Mouse (Mus musculus): Measurements from ENCODE around the gene Cep57l1.
A peak's percentile ranks its signal among the peaks of the same experiment; 100 is the strongest.
"Not testable (repeated sequence)": the region's sequence is repeated elsewhere in the genome, so short reads cannot be mapped to it uniquely, and the experiment has no call there.

The Cep57l1 gene

GRCm38 (mm10) chr10:41809771-41810563 is at the start of gene Cep57l1, which contains the start of gene Sesn1:
Gene Cep57l1, minus strand, starts transcription at chr10:41809871.
Gene Sesn1, plus strand, starts transcription at chr10:41809935.
- DNase-seq = peak; percentile 94

GRCm38 (mm10) chr10:41848721-41849120 is 39.0 kb upstream of the Cep57l1 start:
- DNase-seq = no peak

DNA sequence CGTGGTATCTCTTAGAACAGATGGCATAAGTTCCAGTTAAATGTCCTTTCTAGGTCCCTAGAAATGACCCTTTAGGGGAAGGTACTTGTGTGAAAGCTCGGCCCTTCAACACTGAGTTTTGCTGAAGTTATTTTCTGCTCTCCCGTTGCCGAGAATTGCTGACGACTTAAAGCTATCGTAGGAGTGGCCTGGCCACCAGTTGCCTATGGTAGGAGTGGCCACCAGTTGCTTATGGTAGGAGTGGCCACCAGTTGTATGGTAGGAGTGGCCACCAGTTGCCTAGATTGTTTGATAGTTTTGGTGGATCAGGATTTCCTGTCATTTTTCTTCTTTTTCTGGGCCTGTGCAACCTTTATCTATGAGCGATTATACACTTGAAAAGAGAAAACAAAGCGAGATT is 38.1 kb upstream of the Cep57l1 start:
- no peak for DNase-seq

DNA sequence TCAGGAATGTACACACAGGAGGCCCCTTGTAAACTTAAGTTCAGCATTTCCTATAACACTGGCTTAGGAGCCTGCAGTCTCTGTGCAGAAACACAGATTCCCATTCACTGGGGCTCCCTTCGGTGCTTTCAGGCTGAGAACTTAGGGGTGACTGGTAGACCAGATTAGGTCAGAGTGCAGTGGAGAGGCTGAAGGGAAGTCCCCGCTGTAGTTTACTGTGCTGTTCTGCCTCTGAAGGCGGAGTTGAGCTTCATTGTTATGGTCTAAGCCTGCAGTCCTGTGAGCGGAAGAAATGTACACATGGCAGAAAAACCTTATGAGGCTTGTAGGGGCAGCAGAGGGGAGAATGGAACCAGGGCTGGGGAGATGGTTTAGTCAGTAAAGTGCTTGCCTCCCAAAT is 29.2 kb upstream of the Cep57l1 start:
- DNase-seq = no peak

DNA sequence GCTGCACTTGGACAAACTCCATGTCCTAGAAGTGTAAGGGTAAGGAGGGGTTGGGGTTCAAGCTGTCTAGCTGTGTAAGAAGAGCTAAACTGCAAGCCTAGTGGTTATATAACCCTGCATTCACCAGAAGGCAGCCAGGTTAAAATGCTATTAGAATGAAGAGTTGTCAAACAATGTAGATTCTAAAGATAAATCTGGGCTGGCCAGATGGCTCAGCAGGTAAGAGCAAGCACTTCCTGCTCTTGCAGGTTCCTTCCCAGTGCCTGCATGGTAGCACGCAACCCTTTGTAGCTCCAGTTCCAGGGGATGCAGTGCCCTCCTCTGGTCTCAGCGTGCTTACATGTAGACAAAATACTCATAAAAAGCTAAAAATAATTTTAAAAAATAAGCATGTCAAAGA is 24.5 kb upstream of the Cep57l1 start:
- DNase-seq = no peak

DNA sequence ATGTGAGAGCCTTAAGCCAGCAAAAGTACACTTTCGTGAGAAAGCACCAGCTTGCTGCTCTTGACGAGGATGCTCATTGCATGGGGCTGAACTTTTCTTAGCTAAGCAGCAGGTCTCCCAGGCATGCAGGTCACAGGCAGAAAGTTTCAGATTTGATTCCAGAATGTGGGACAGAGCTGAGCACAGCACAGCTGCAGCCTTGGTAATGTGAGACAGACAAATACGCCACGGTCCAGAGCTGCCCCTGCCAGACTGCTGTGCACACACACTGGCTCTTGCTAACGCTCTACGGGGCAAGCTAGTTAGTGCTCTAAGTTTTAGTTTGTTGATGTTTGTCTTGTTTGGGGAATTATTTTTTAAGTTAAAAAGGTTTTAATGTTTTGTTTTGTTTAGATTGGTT is 22.5 kb upstream of the Cep57l1 start:
- DNase-seq = no peak

DNA sequence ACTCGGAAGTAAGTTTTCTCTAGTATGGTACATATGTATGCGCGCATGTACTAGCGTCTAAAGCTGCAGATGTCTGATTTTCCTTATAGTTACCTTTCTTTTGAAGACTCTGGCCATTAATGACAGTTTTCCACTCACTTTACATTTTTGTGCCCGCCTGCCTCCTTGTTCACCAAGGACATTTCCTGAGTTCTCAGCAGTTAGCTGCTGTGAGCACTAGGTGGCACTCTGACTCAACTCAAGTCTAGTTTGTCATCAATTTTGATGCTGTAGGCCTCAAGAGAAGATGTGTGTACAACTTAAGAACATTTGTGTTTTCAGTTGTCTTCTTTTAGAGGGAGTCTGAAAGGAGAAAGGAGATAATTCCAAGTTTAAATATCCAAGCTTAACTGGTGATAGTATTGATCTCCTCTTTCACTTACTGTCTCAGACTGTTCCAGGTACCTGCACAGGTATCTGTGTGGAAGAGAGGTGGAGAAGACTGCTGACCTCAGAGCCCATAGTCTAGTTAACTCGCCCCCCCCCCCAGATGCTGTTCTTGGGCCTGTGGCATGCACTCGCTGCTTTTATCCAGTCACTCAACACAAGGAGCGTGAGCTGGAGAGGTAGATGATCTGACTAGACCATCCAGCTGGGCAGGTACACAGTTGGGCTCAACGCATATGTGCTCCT is 21.3 kb upstream of the Cep57l1 start:
- DNase-seq = peak; percentile 70

DNA sequence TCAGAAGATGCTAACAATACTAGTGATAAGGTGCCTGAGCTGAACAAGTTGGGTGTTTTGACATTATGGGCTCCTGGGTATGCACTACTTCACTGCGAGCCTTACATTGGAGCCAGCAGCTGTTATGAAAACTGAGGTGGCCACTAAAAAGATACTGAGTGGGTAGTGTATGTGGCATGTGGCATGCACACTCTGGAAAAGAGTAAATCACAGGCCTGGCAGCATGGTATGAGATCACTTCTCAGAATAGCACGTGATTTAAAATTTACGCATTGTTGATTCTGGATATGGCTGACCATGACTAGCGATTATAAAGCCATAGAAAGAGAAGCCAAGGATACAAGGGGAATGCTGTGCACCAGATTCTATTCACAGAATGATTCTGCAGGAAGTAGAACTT is 20.8 kb upstream of the Cep57l1 start:
- DNase-seq = no peak

DNA sequence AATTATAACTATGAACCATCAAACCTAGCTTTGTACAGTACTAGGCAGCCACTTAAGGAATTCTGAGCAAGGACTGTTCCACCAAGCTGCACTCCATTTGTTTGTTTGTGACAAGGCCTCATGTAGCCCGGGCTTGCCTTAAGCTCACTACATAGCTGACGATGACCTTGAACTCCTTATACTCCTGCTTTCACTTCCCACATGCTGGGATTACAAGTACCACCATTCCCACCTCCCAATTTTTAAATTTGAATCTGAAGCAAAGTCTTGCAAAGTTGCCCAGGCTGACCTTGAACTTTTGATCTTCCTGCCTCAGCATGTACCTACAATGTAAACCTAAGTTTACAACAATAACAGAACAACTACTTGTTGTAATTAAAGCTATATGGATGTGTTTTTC is 20.3 kb upstream of the Cep57l1 start:
- no peak for DNase-seq

DNA sequence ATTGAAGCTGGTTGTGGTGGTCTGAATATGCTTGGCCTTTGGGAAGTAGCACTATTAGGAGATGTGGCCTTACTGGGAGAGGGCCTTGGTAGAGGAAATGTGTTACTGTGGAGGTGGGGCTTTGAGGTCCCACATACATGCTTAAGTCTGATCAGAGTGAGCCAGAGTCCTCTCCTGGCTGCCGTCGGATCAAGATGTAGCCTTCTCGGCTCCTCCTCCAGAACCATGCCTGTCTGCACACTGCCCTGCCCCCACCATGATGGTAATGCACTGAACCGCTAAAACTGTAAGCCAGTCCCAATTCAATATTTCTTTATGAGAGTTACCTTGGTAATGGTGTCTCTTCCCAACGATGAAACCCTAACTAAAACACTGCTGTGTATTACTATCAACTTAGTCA is 19.5 kb upstream of the Cep57l1 start:
- DNase-seq = no peak

DNA sequence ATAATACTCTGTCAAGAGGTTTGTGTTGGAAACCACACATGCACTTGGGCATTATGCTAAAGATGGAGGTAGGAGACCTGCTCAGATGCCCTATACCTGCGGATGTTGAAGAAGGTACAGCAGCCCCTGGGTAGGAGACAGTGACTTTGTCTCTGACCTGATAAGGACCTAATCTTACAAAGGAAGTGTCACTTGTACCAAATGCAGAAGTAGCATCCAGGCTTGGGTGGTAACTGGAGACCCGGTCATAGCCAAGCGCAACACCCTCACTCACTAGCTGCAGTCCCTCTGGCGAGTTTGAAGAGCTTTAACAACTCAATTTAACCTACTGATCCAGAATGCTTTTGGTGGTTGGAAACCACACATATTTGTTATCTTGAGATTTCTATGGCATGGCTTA is 18.1 kb upstream of the Cep57l1 start:
- no peak for DNase-seq

- no peak for DNase-seq
Observed at GRCm38 (mm10) chr10:41826526-41827116, 16.9 kb upstream of the Cep57l1 start.

DNA sequence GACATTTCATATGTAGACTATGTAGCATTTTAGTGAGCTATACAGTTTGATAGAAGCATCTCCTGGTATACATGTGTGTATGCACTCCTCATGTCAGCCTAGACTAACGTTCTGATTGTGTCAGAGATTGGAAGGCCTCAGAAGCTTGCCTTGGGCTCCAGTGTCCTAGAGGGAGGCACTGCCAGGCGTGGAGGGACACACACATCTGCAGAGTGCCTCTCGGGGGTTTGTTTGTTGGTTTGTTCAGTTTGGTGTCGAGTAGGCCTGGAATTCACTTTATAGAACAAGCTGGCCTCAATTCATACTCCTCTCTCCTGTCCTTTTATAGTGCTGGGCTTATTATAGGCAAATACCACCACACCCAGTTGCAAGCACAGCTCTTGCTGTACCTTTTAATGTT is 16.3 kb upstream of the Cep57l1 start:
- DNase-seq = no peak

DNA sequence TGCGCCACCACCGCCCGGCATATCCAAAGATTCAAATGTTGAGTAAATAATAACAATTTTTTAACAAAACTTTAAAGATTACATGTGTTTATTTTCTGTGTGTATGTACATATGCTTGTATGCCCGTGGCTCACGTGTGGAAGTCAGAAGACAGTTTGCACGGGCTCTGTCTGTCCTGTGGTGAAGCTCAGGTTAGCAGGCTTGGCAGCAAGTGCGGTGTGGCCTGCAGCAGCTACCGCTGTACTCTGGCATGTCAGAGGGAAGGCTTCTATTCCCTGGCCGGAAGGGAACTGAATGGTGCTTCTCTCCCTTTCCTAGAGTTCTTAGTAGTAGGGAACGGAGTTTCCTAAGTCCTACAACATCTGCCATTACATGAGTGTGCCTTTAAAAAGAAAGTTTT is 15.4 kb upstream of the Cep57l1 start:
- no peak for DNase-seq

GRCm38 (mm10) chr10:41823916-41824315 is 14.2 kb upstream of the Cep57l1 start:
- DNase-seq = no peak

- DNase-seq = not testable (repeated sequence)
Observed at GRCm38 (mm10) chr10:41823282-41823675, 13.6 kb upstream of the Cep57l1 start.

DNA sequence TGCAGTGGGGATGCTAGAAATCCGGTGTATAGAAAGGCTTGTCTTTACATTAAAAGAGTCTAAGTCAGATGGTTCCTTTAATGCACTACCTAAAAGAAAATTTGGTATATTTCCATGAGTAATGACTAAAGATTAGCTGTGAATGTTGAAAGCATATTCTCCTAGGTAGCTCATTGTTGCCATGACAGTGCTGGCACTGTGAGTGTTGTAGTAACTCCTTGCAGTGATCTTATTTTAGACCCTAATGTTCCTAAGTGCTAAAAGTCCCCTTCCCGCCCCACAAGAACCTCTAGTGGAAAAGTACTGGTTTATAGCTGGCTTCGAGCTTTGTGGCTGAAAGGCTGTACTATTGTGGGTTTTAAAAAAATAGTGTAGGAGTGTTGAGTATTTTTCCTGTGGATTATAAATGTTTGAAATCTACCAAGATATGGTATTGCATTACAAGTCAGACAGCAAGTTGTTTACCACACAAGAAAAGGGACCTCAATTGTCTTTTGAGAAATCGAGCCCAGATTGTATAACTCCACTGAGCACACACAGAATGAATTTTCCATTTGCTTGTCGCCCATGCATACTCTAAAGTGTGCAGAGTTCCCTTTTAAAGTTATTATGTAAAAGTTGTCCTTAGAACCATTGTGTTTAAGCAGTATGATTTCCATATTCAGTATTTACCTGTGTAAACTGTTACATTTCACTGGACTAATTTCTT is 13.1 kb upstream of the Cep57l1 start:
- no peak for DNase-seq

DNA sequence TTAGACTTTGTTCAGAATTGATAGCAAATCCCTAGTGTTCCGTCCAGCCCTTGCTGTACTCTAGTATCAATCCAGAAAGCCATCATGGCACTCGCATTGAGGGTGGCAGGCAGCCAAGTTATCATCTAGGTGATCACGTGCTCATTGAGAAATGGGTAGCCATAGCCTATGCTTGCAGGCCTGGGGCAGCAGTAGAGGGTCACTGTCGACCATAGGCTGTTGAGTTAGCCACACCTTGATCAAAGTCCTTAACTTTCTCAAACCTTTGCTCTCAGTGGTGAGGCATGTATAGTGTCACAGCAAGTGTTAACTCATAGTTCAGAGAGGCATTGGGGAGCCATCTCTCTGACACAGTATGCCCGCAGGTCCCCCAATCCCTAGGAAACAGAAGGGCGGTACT is 11.5 kb upstream of the Cep57l1 start:
- no peak for DNase-seq

GRCm38 (mm10) chr10:41820401-41820800 is 10.7 kb upstream of the Cep57l1 start:
- DNase-seq = no peak

GRCm38 (mm10) chr10:41819307-41819706 is 9.6 kb upstream of the Cep57l1 start:
- DNase-seq = no peak

- not testable (repeated sequence) for DNase-seq
Observed at GRCm38 (mm10) chr10:41818733-41819070, 9.0 kb upstream of the Cep57l1 start.

GRCm38 (mm10) chr10:41818036-41818732 is 8.5 kb upstream of the Cep57l1 start:
- DNase-seq = no peak

DNA sequence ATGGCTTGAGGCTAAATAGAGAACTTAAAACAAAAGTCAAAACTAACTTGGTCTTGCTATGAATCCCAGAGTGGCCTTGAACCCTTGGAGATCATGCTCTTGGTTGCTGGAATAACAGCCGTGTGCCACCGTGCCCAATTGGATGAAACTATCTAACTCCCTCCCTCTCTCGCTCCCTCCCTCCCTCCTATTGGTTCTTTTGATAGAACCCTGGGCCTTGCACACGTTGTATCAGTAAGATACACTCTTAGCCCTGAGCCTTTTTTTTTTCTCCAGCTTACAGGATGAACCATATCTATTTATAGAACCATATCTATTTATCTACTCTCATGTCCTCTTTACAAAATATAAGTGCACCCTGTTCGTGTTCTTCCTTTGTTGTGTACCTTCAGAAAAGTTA is 6.8 kb upstream of the Cep57l1 start:
- no peak for DNase-seq
